Mouse (Mus musculus): ENCODE measurements at regions not wholly inside any gene's neighbourhood (a gene's known extent, or its start where the extent isn't known, plus 50 kb on each side); places are given as distances from the start of the nearest gene placed in this dataset.

GRCm38 (mm10) chr8:11909146-11909545 lies 68.9 kb downstream of the Tex29 start:
- DNase-seq = no peak

- no peak for DNase-seq
These were observed 71.6 kb downstream of the Tex29 start for GRCm38 (mm10) chr8:11911639-11912450.

DNA sequence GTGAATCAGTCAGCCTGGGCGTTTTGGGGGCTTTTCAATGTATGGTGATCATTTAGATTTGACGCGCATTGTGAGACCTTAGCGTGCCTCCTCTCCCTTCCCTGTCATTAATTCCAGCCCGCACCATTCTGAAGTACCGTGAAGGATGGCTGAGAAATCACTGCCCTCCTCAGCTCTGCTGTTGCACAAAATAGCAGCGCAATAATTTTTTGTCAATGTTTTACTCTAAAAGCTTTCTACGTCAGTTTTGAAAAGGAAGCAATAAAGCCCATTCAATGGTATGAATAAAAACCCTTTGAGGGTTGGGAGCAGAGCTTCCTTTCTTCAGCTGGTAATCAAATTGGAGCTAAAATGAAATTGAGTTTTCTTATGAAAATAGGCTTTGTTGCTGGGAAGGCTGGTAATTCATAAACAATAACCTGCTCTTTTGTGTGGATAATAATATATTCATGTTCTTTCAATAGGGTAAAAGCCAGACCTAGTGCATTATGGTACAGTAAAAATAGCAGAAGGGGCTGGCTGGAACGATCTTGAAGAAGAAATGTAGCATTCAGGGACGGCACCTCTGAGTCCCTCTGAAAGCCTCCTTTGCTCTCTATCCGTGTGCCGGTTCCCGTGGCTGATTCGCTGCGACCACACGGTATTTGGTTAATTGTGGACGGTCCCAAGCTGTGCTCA lies 72.3 kb downstream of the Tex29 start:
- DNase-seq = no peak

DNA sequence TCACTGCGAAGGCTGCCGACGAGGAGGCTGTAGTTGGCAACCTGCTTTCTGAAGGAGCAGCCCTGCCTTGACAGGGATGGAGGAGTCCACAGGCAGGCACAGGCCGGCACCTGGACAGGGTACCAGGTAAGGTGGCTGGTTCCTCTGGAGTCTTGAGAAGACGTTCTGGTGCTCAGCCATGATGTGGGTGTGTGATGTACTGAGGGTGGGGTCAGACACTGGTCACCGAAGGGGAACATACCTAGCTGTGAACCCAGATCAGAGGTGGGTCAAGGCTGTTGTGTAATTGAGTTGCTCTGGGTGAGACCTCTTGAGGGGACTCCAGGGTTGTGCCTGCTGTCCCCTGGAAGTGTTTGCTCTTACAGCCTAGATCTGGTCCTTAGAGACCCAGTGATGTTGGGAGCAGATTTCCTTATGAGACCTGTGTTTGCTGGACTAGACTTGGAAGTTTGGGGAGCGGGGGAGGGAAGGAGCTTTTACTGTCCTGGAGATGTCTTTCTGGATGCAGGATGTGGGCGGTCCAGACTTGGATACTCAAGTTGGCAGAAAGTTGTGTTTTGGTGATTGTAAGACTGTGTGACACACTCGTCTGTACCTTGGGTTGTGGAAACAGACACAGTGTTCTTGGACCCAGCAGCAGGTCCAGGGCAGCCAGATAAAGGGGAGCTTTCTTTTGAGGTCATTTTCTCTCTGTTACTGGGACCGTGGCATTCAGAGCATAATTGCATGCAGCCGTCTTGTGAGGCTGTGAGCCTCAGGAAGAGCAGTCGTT lies 73.0 kb downstream of the Tex29 start:
- no peak for DNase-seq

- no peak for DNase-seq
These were observed 73.9 kb downstream of the Tex29 start for GRCm38 (mm10) chr8:11914131-11914530.

DNA sequence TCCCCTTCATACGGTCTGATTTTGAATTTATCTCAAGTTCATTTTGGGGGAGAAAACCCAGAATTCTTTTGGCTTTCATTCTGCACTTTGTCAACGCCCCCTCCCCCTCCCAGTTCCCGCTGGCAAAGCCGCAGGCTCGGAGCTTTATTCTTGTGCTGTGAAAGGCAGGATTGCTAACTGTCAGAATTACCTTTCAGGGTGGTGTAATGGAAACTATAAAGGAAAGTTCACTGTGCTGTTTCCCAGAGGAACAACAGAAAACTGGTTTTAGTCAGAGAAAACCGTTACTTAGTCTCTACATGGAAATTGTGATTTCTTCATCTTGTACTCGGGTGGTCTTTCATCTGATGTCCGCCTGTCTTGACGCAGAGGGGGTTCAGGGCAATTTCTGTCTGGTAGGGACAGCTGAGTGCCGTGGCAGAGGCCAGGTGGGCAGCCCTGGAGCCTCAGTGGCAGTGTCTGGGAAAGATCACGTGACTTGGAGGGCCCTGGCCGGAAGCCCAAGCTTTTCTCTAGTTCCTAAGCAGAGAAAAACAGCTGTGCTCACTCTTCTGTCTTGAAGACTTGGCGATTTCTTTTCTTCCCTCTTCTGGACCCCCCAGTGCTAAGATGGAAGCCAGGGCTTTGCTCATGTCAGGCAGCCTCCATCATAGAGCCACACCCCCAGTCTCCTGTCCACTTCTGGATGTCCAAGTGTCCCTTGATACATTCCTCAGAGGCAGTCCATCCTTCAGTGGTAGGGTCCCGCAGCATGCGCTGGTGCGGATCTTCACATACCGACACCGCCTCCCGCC lies 74.6 kb downstream of the Tex29 start:
- peak; percentile 44 for DNase-seq

- no peak for DNase-seq
These were observed 75.4 kb downstream of the Tex29 start for GRCm38 (mm10) chr8:11915721-11916120.

DNA sequence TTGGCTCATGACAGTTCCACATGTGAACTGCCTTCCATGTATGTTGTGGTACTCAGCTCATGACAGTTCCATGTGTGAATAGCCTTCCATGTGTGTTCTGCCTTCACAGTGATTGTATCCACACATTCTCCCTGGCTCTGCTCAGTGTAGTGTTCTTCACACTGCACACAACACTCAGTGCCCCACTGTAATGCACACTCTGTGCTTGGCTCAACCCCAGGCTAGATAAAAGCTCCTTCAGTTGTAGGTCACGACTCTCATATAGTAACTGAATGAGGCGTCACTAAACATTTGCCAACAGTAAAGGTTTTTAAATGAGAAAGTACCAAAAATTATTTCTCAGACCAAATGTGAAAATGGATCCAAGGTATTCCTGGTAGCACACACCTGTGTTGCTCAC lies 79.6 kb downstream of the Tex29 start:
- no peak for DNase-seq

DNA sequence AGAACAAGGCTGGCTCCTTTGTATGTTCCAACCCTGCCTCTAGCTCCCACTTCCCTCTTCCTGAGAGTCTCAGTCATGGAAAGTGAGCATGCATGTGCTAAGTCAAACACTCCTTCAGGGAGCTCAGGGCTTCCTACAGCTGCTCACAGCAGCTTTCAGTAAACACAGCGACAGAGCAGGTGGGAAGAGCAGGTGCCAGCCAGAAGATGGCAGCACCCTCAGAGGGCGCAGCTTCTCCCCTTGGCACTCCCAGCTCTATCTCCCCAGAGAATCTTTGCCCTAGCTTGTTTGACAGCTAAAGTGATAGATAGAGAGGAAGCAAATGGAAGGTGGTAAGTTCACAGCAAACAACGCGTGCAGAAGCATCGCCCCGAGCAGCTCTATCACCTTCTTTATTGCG lies 82.8 kb downstream of the Tex29 start:
- DNase-seq = no peak

DNA sequence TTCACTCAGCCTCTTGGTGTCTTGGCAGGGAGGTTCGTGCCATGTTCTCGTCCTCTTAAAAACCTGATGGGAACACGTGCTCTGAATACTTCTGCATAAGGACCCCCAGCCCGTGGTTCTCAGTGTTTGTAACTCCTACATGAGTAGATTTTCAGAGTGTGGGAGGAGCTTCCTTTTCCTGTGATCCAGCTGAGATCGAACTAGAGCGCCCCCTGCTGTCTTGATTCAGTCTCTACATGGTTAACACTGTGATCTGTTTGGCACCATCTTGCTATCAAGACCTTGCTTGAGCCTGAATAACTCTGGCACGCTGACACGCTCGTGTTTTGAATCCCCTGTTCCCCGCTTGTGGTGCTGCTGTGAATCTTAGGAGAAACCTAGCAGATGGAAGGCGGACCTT lies 83.9 kb downstream of the Tex29 start:
- DNase-seq = peak; percentile 65

- DNase-seq = no peak
These were observed 102.6 kb downstream of the Tex29 start for GRCm38 (mm10) chr8:11942892-11943332.

DNA sequence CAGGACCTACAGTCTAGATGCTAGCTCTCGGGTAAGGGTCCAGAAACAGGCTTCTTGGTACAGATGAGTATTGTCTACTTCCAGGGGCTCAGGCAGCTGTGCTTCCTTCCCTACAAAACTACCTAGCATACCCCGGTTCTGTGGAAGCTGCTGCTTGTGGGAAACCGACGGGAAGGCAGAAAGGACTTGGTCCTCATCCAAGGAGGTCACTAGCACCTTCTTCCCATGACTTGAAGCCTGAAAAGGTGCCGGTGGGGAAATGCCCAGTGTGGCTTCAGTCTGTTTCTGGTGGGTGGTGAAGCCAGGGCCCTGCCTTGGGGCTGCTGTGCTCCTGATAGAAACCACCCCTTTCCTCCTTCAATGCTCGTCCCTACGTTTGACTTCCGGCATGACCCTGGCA lies 107.5 kb downstream of the Tex29 start:
- DNase-seq = no peak

GRCm38 (mm10) chr8:11956268-11956667 lies 116.0 kb downstream of the Tex29 start:
- DNase-seq = no peak

DNA sequence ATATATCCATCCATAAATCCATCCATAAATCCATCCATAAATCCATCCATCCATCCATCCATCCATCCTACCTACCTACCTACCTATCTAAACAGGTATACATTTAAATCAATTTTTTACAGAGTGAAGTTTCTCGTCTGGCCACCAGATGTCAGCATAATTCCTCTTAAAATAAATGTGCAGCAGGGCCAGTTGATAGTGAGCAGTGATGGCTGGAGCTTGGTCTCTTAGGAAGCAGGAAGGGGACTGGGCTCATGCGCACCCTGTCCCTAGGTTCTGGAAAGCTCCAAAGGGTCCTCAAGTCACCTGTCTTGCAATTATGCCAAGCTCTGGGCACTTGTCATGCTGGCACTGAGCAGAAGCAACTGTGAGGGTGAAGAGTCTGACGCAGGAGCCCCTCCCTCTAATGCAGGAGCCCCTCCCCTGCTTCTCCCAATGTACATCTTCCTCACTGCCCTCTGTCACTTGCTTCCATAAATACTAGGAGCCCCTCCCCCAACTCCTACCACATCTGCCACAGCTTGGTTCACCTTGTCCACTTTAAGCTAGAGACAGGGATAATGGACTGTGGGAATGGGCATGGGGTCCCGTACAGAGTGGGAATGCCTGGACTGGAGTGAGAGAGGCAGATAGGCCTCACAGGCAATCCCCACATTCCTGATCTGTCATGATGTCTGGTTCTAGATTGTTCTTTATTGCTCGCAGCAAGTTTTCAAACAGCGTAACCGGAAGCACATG lies 116.9 kb downstream of the Tex29 start:
- no peak for DNase-seq

GRCm38 (mm10) chr8:11958176-11958575 lies 117.9 kb downstream of the Tex29 start:
- DNase-seq = no peak

DNA sequence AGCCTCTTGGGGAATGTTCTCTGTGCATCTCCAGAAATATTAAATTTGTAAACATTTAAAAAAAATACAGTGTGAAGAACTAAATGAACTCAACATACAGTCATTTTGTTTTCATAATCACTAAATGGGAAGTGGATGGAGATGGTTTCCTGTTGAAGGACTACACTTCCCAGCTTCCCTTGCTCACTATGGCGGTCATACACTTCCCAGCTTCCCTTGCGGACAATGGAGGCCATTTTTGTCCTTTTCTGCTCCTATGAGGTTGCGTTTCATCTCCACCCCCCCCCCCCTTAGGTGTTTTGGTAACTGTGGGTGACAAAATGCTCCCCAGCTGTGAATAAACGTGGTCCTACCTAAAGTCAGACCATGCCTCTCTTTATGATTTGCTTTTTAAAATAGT lies 119.2 kb downstream of the Tex29 start:
- DNase-seq = no peak

- DNase-seq = no peak
These were observed 123.3 kb downstream of the Tex29 start for GRCm38 (mm10) chr8:11963575-11963974.

DNA sequence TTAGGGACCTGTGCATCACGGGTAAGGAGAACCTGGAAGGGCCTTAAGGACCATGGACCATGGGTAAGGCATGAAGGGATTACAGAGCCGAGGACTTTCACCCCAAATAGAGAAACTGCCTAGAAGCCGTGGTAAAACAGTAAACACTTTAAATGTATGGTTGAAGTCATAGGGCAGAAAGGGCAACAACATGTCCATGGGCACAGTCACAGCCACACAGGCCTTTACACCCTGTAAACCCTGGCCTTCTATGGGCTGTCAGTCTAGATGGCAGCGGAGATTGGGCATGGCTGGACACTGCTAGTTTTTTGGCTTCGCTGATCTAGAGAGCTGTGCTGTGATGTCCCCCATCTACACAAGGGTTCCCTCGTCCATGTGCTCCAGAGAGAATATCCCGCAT lies 127.4 kb downstream of the Tex29 start:
- no peak for DNase-seq

DNA sequence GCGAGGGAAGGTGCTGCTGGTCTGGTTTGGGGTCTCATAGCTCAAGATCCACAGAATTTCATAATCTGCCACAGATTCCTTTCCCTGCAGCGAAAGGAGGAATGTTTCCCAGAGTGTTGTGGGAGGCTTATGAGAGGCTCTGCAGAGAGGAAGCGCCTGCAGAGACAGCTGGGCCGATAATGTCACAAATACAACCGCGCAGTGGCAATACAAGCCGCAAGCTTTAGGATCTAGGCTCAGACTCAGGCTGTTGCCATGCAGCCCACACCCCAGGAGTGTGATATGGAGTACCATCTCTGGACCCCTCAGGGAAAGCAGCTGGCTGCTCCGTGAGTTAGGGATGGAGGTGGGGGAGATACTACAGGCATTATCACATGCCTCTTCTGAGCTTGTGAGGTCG lies 130.2 kb downstream of the Tex29 start:
- DNase-seq = no peak

DNA sequence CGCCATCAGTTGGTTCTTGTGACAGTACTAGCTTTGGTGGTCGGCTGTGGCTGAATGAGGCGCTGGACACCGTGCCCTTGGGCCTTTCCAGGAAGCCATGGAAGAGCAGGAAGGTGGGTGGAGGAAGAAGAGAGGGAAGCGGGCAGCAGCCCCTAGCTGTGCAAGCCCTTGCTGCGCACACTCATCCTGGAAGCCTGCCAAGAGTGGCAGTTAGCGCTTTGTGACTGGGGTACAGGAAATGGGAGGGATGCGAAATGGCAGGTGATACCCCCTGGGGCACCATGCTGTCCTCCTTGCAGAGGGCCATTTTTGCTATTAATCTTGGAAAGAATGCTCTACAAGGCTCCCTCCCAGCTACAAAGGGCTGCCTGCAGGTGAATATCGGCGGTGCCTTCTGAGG lies 133.2 kb downstream of the Tex29 start:
- DNase-seq = no peak

- DNase-seq = no peak
These were observed 136.8 kb downstream of the Tex29 start for GRCm38 (mm10) chr8:11977121-11977520.

DNA sequence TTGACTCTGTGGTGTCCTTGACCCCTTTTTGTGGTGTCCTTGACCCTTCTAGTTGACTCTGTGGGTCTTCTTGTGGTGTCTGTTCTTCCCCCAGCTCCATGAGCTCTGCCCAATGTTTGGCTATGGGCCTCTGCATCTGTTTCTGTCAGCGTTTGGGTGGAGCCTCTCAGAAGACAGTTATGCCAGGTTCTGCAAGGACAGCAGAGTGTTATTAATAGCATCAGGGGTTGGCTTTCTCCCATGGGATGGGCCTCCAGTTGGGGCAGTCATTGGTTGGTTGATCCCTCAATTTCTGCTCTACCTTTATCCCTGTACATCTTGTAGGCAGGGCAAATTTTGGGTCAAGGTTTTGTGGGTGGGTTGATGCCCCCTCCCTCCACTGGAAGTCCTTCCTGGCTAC lies 138.8 kb downstream of the Tex29 start:
- no peak for DNase-seq

All from gastrocnemius, postnatal 10 days (tissue).